Mouse (Mus musculus) midbrain, embryonic 11.5 days (tissue): ENCODE measurements at regions not wholly inside any gene's neighbourhood (a gene's known extent, or its start where the extent isn't known, plus 50 kb on each side); places are given as distances from the start of the nearest gene placed in this dataset.

Experiments
- ATAC-seq: fragments of 200-750 bp; cut with Nextera tagmentation; 2 replicates; pipeline ENCODE4 v1.8.0; 2017; ENCODE audit warnings: moderate TSS enrichment, moderate library complexity; ENCODE audit not compliant: low FRiP score
- DNase-seq: peaks from one replicate; pipeline ENCODE4 v3.0.0; 2015; ENCODE audit warnings: low spot score; ENCODE audit errors: missing footprints
- H3K27ac ChIP-seq: fragments of 300-500 bp; sonication (generic); 2 replicates; pipeline ENCODE4 v1.5.1; 2014; ENCODE audit warnings: low read depth, low read length
- H3K27me3 ChIP-seq: fragments of 300-500 bp; sonication (generic); 2 replicates; pipeline ENCODE4 v1.6.1; 2014; ENCODE audit warnings: mild to moderate bottlenecking, low read length, moderate library complexity, mixed read lengths; ENCODE audit not compliant: control insufficient read depth, insufficient read depth
- H3K36me3 ChIP-seq: fragments of 300-500 bp; sonication (generic); 2 replicates; pipeline ENCODE4 v1.6.1; 2014; ENCODE audit warnings: mild to moderate bottlenecking, low read length, moderate library complexity, mixed read lengths; ENCODE audit not compliant: control insufficient read depth, insufficient read depth
- H3K4me1 ChIP-seq: fragments of 300-500 bp; sonication (generic); 2 replicates; pipeline ENCODE4 v1.6.1; 2014; ENCODE audit warnings: low read length; ENCODE audit not compliant: control insufficient read depth, insufficient read depth
- H3K4me2 ChIP-seq: fragments of 300-500 bp; sonication (generic); 2 replicates; pipeline ENCODE4 v1.6.1; 2014; ENCODE audit warnings: mild to moderate bottlenecking, moderate library complexity
- H3K4me3 ChIP-seq: fragments of 300-500 bp; sonication (generic); 2 replicates; pipeline ENCODE4 v1.5.1; 2014; ENCODE audit warnings: low read depth, low read length
- H3K9ac ChIP-seq: fragments of 300-500 bp; sonication (generic); 2 replicates; pipeline ENCODE4 v1.6.1; 2014; ENCODE audit warnings: low read length
- H3K9me3 ChIP-seq: fragments of 300-500 bp; sonication (generic); 2 replicates; pipeline ENCODE4 v1.6.1; 2016; ENCODE audit warnings: low read length; ENCODE audit not compliant: control insufficient read depth
- WGBS: fragments of 180-500 bp; shearing (Covaris S2); extraction: QIAGEN DNeasy Blood & Tissue Kit; methylation state at CpG from one replicate; pipeline ENCODE4 v1.1.7; 2014; 5-methylcytosine and 5-hydroxymethylcytosine counted together

- DNase-seq (no peak), ATAC-seq (no peak)
- WGBS, result 55% methylated on average over 7 of the region's 7 CpGs
- Histone ChIP-seq H3K9me3 (no peaks in the 10 kb centered on the region), H3K9ac (no peak overlapping the region), H3K4me2 (no peak overlapping the region), H3K36me3 (no peaks in the 10 kb centered on the region), H3K27ac (no peak overlapping the region), H3K4me1 (no peaks in the 10 kb centered on the region), H3K4me3 (no peak overlapping the region), H3K27me3 (no peaks in the 10 kb centered on the region)
These were observed 159.6 kb downstream of the Wnt5a start for GRCm38 (mm10) chr14:28664121-28664520.

- DNase-seq, result no peak
- H3K4me2 ChIP-seq, result no peak overlapping the region
- WGBS, result 85% methylated on average over 5 of the region's 5 CpGs
These were observed 170.9 kb downstream of the Wnt5a start for GRCm38 (mm10) chr14:28675476-28675875.

GRCm38 (mm10) chr14:28699780-28700179 is 195.2 kb downstream of the Wnt5a start:
- no peaks in the 10 kb centered on the region for H3K36me3 ChIP-seq
- no peak overlapping the region for H3K27ac ChIP-seq
- H3K9me3 ChIP-seq, result no peaks in the 10 kb centered on the region
- no peak overlapping the region for H3K9ac ChIP-seq
- DNase-seq (no peak), ATAC-seq (no peak)
- H3K4me1 ChIP-seq, result no peaks in the 10 kb centered on the region
- WGBS, result 85% methylated on average over 2 of the region's 2 CpGs
- H3K4me3 ChIP-seq, result no peak overlapping the region
- no peak overlapping the region for H3K4me2 ChIP-seq
- H3K27me3 ChIP-seq, result no peaks in the 10 kb centered on the region

More at GRCm38 (mm10) chr14:28675476-28675875, 170.9 kb downstream of the Wnt5a start:
- no peaks in the 10 kb centered on the region for H3K27me3 ChIP-seq
- no peak overlapping the region for H3K27ac ChIP-seq
- H3K36me3 ChIP-seq, result no peaks in the 10 kb centered on the region
- H3K9ac ChIP-seq, result no peak overlapping the region
- H3K4me1 ChIP-seq, result no peaks in the 10 kb centered on the region
- H3K4me3 ChIP-seq, result no peak overlapping the region
- no peak for ATAC-seq
- H3K9me3 ChIP-seq, result no peaks in the 10 kb centered on the region

- DNase-seq, result no peak
- Histone ChIP-seq H3K27me3 (no peaks in the 10 kb centered on the region), H3K36me3 (no peaks in the 10 kb centered on the region), H3K4me2 (no peak overlapping the region), H3K9me3 (no peaks in the 10 kb centered on the region), H3K9ac (no peak overlapping the region), H3K4me1 (no peaks in the 10 kb centered on the region), H3K27ac (no peak overlapping the region), H3K4me3 (no peak overlapping the region)
- 94% methylated on average over 5 of the region's 5 CpGs for WGBS
- no peak for ATAC-seq
These were observed 200.2 kb downstream of the Wnt5a start for GRCm38 (mm10) chr14:28704729-28705128.

DNA sequence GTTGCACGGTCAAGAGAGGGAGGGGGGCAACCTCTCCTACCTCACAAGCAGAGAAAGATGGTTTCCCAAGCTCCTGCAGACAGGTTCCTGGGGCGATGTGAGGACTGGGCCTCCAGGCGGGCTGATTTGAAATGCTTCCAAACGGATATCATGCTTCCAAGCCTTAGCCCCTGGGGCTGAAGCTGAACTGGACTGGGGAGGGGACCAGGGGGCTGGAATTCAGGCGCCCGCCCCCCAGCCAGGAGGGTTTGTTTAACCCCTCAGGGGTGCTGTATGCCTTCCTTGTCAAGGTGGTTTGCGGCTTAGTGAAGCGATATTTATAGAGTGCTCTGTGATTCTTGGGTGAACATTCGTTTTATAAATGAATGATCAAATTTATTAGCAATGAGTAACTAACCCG is 210.0 kb downstream of the Wnt5a start:
- H3K36me3 ChIP-seq, result no peaks in the 10 kb centered on the region
- H3K9ac ChIP-seq, result no peak overlapping the region
- no peaks in the 10 kb centered on the region for H3K4me1 ChIP-seq
- DNase-seq (no peak), ATAC-seq (no peak)
- no peak overlapping the region for H3K27ac ChIP-seq
- no peaks in the 10 kb centered on the region for H3K27me3 ChIP-seq
- H3K9me3 ChIP-seq, result no peaks in the 10 kb centered on the region
- no peak overlapping the region for H3K4me2 ChIP-seq
- WGBS, result 72% methylated on average over 10 of the region's 10 CpGs
- no peak overlapping the region for H3K4me3 ChIP-seq

- DNase-seq (no peak), ATAC-seq (no peak)
- Histone ChIP-seq H3K9me3 (no peaks in the 10 kb centered on the region), H3K4me3 (no peak overlapping the region), H3K4me2 (no peak overlapping the region), H3K9ac (no peak overlapping the region), H3K4me1 (no peaks in the 10 kb centered on the region), H3K36me3 (no peaks in the 10 kb centered on the region), H3K27me3 (no peaks in the 10 kb centered on the region), H3K27ac (no peak overlapping the region)
- 96% methylated on average over 3 of the region's 3 CpGs for WGBS
These were observed 216.0 kb downstream of the Wnt5a start for GRCm38 (mm10) chr14:28720545-28720944.

DNA sequence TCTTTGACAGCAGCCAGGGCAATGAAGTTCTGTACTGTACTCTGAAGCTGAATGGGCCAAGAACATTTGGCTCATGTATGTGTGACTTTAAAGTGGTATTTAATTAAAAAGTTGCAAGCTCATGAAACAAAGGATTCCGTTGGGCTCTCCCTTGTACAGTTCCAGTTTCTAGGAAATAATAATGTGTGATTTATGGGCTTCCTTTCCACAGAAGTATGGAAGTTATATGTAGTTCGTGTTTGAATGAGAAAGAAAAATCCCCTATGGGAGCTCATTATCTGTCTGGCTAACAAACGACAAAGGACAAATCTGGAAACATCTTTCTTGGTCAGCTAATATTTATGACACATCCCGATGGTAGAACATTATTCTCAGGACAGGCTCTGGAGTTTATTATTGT is 221.1 kb downstream of the Wnt5a start:
- no peak for ATAC-seq
- no peak overlapping the region for H3K4me3 ChIP-seq
- DNase-seq, result no peak
- H3K9me3 ChIP-seq, result no peaks in the 10 kb centered on the region
- no peaks in the 10 kb centered on the region for H3K27me3 ChIP-seq
- H3K4me1 ChIP-seq, result no peaks in the 10 kb centered on the region
- no peak overlapping the region for H3K27ac ChIP-seq
- 83% methylated on average over 4 of the region's 4 CpGs for WGBS
- H3K9ac ChIP-seq, result no peak overlapping the region
- H3K4me2 ChIP-seq, result no peak overlapping the region
- no peaks in the 10 kb centered on the region for H3K36me3 ChIP-seq

DNA sequence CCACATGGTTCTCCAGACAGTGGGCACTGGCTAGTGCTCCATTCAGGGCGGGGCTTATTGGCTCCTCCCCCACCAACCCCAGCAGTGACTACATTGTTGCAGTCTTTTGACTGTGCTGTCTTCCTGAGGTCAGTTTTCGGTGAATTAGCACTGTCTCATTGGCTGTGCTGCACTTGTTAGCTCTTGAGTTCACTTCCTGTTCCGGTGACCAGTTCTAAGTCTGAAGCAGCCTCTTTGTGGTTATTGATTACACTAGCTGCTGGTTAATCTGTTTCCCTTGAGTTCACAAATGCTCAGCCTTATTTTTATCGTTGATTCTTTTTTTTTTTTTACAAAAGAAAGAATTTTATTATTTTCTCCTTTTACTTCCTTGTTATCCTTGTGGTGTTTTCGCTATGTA is 228.9 kb downstream of the Wnt5a start:
- DNase-seq, result no peak
- no peak overlapping the region for H3K4me2 ChIP-seq

GRCm38 (mm10) chr14:28735446-28735845 is 230.9 kb downstream of the Wnt5a start:
- Histone ChIP-seq H3K36me3 (no peaks in the 10 kb centered on the region), H3K4me3 (no peak overlapping the region), H3K9ac (no peak overlapping the region), H3K4me1 (no peaks in the 10 kb centered on the region), H3K27me3 (no peaks in the 10 kb centered on the region), H3K27ac (no peak overlapping the region), H3K9me3 (no peaks in the 10 kb centered on the region), H3K4me2 (no peak overlapping the region)
- DNase-seq (no peak), ATAC-seq (no peak)
- 87% methylated on average over 5 of the region's 5 CpGs for WGBS

More for the DNA sequence above, 228.9 kb downstream of the Wnt5a start:
- WGBS, result 79% methylated on average over 5 of the region's 5 CpGs
- no peak overlapping the region for H3K4me3 ChIP-seq
- H3K27me3 ChIP-seq, result no peaks in the 10 kb centered on the region
- H3K36me3 ChIP-seq, result no peaks in the 10 kb centered on the region
- H3K27ac ChIP-seq, result no peak overlapping the region
- no peak for ATAC-seq
- no peaks in the 10 kb centered on the region for H3K9me3 ChIP-seq
- H3K9ac ChIP-seq, result no peak overlapping the region
- no peaks in the 10 kb centered on the region for H3K4me1 ChIP-seq

DNA sequence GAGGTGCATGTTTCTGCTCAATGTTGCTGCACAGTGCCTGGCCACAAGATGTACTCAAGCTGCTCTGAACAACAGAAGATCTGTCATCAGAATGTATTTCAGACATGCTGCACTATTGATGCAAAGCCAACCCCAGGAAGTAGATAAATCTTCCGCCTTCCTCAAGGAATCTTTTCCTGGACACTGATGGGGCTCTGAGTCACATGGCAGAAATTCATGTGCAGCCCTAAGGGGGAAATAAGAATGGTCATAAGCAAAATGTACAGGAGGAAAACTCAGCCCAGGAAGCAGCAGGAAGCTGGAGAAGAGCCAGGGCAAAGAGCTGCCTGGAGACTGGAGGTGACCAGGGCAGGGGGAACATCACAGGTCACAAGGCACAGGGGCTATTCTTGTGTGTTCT is 235.5 kb downstream of the Wnt5a start:
- Histone ChIP-seq H3K4me2 (no peak overlapping the region), H3K9ac (no peak overlapping the region), H3K27me3 (no peaks in the 10 kb centered on the region), H3K9me3 (no peaks in the 10 kb centered on the region), H3K27ac (no peak overlapping the region), H3K4me1 (no peaks in the 10 kb centered on the region), H3K36me3 (no peaks in the 10 kb centered on the region), H3K4me3 (no peak overlapping the region)
- WGBS, result 97% methylated on average over 1 of the region's 1 CpGs
- DNase-seq (no peak), ATAC-seq (no peak)
